Mouse (Mus musculus): ENCODE measurements around the gene Selenoo.

The Selenoo gene

DNA sequence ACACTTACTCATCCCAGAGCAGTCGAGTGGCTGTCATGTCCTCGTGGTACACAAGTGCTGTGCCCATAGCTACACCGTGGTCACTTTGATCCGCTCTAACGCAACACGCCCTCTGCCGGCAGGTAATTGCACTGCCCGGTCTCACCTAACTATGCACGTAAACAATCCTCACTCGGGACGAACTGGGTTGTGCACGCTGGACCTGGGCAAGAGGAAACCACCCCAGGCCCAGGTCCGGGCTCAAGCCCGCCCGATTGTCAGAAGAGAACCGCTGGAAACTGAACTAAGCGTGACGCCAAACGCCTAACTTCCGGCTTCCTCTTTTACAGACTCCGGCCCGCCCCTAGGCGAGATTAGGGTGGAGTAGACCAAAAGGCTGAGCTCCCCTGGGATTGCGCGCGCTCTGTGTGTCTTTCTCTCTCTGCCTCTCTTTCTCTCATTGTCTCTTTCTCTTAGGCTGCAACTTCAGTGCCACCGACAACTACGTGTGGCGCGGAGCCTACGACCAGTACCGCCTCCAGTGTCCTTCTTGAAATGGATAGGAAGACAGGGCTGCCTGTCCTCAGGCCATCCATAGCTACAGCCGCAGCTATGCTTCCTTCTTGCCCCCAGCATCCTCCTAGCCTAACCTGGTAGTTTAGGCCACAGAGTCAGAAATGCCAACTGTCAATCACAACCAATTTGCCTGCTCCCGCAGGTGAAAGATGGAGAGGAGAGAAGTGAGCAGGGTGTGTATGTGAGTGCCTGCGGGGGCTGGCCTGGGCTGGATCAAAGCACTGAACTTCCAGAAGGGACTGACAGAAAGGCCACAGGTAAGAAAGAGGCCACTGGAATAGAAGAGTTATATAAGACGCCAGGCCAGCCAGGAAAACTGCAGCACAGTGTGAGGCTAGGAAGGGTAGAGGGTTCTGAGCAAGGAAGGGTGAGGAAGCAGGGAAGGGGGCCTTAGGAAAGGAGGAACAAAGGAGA is 39.8 kb downstream of the Selenoo start, which contains the start of gene Hdac10:
Gene Hdac10, minus strand, starts transcription at position 319 of the 969 bp plus-strand sequence.
- peak; percentile 83 to 89 for DNase-seq

DNA sequence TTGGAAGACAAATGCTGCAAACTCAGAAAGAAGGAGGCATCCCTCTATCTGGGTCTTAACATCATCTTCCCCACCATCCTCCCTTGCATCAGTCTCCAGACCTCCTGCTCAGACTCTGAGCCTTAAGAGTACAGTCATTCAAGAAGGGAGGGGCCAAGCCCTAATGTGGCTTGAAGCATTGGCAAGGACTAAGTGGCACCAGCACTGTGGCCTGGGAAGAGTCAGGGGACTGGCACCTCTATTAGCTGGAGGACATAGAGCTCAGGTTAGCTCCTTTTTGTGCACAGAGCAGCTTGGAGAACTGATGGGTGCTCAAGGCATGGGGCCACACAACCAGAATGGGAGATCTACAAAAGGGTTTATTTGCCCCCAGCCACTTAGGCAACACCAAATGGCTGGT is 41.4 kb downstream of the Selenoo start:
- no peak for DNase-seq

DNA sequence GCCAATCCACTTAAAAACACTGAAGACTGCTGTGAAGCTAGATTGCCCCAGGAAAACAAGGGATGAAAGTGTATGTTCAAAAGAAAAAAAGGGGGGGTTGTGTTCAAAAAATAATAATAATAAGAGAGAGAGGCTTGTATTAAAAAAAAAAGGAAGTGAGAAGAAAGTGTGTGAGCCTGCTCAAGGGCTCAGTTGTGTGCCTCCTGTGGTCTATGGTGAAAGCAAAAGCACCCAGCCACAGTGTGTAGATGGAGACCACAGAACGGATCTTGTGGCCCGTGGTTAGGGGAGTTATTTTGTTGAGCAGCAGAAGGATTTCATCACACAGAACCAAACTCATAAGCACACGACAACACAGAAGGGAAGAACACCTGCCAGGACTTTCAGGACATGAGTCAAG is 42.4 kb downstream of the Selenoo start:
- no peak for DNase-seq

DNA sequence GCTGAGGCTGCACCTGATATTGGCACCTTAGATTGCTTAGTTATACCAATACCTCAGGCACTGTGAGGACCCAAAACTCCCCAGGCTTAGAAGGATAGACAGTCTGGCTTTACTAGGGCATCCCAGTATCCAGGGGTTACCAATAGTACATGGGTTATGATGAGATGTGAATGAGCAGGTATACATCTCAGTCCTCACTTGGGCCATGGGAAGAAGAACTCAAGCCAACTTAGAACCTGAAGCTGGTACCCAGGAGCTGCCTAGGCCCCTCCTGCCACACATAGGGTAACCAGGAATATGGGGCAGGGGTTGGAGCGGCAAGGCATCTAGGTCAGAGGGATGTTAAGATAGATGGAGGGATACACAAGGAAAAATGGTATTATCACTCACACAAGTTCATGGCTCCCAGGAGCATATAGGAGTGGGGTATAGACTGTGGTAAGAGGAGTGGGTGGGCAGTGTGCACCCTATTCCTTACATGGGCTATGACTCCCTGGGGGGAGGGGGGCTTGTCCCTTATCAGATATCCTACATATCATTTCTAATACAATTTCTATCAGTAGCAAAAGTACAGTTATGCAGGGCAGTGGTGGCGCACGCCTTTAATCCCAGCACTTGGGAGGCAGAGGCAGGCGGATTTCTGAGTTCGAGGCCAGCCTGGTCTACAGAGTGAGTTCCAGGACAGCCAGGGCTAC is 47.7 kb downstream of the Selenoo start:
- no peak for DNase-seq

DNA sequence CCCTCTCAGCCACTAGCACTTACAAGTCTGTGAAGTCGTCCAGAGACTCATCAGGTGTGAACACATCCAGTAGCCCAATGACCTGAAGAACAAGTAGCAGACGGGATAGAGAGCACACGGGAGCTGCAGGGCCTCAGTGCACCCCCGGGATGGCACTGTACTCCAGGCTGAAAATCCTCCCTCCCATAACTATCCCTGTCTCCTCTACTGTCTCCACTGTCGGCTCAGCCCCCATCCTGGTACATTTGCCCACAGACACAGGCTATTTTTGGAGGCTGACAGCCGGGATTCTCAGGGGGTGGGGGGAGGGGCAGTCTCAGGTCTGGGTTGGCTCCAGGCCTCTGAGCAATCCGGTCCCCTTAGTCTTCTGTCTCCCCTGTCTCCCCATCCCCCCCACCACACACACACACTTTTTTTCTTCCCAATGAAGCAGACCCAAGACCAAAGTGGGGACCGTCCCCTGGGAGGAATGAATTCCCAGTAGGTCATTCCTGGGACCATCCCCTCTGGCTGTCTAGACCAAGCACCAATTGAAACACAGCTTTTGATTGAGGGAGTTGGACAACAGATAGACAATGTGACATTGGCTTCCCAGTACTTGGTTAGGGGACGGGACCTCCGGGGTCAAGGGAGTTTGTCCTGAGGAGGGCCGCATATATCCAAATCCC is 48.6 kb downstream of the Selenoo start:
- DNase-seq: no peak

DNA sequence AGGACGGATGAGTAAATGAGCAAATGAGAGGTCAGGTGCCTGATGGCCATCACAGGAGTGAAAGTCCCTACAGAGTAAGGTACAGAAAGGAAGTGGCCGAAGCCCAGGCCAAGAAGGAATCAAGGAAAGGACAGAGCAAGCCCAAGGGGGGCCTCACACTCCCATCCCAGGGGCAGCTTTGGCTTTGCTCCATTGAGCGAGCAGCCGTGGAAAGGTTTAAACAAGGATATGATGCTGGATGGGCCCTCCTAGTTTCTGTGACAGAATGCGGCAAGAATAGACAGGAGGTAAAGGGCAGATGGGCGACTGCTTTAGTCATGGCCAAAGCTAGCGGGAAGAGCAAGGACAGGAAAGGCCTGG is 49.1 kb downstream of the Selenoo start:
- DNase-seq: no peak

DNA sequence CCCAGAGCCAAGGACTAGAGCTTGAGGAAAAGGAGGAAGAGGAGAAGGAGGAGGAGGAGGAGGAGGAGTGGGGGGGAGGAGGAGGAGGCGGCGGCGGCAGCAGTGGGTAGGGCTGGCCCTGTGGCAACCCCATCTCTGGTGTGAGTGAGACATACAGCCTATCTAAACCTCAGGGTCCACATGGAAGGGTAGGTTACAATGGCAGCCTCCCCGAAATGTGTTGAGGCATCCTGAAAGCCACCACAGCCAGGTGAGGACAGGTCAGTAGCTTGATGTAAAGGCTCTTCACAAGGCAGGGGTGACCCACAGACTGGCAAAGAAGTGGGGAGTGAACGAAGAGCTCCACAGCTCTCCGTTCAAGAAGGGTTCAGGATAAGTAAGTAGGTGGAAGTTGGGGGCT is 49.6 kb downstream of the Selenoo start:
- no peak for DNase-seq

DNA sequence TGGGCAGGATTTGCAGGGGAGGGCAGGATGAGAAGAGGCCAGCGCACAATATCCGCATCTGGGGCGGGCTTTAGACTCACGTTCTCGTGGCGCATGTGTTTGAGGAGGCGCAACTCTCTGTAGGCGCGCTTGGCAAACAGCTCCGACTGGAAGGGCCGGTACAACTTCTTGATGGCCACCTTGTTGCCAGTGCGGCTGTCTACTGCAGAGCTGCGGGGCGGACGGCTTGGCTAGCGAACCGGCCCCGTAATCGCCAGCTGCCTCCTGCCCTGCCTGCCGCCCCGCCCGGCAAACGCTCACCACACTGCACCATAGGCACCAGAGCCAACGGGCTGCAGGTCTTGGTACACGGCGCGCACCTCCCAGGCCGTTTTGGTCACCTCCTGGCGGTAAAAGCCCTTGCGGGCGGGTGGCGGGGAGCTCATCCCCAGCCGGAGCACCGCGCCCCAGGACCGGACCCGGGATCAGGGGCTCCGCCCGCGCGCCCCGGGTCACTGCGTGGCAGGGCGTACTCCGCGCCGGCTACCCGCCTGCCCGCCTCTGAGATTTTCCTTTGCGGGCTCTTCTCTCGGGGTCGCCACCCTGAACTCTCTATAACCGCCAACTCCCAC is 51.3 kb downstream of the Selenoo start:
- DNase-seq: peak in 1 of 2 experiments; percentile 45

DNA sequence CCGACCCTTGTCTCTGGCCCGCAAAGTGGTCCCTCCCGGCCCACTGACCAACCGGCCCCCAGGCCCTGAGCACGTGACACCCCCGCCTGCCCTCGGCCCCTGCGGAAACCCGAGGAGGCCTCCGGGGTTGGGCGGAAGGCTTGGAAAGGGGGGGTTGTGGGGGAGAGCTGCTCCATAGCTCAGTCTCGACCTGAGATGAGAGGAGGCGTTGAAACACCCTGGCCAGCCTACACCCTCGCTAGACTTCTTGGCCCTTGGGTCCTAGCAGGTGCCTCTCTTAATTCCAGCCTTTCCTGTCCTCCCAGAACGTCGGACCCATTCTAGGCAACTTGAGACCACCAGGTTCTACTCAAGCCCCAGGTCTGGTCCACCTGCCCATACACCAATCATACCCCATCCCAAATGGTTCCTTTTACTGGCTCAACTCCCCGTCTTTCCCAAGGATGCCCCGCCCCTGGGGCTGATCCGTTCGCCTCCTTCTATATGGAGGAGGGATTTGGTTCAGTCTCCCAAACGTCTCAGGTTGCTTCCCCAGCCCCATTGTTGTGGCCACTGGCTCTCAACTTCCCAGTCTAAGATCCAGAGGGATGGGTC is 51.9 kb downstream of the Selenoo start, which contains the start of gene Mapk12:
Gene Mapk12, minus strand, starts transcription at position 45 of the 594 bp plus-strand sequence.
- DNase-seq: peak in 1 of 2 experiments; percentile 50

DNA sequence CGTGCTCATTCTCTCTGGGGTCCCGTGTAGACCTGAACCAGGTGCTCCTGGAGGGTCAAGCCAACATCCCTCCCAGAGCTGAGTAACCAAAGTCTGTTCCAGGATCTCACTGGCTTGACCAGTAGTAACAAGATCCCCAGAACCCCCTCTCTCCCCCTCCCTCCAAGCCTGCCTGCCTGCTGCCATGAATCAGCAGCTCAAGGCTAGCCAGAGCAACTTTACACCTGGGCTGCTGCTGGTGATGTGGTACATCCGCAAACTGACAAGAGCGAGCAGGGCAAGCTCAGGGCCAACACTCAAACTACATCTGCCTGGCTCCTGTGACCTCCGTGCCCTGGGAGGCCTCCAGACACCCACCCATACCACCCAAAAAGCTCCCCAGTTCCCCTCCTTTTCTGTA is 52.6 kb downstream of the Selenoo start:
- no peak for DNase-seq

DNA sequence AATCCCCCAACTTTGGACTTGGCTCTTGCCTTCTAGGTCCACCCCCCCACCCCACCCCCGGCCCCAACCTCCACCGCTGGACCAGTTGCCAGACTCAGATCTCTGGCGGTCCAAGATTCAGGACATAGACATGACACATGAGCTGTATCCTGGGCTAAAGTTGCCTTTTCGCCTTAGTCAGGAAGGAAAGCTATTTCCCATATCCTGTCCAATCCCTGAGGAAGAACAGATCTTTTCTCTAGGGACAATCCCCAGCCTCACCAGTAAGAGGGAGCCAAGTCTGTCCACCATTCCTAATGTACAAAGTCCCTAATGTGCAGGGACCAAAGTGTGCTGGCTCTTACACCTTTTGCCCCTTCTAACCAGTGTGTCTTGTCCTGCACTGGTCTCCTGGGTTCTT is 53.0 kb downstream of the Selenoo start:
- DNase-seq: no peak

DNA sequence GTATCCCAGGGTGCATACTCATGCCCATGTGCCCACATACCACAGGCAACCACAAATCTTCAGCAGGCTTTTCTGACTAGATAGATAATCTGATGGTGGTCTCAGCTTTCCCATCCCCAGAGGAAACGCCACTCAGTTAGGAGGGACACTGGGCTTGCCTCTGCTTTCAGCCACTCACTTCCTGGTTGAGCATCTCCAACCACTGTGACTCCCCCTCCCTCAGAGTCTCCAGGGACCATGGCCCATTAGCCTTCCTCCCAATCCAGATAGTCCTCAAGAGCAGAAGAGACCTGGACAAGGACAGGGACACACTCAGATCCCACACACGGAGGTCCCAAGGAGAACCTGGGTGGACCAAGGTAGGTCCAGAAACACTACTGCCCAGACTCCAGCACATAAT is 54.2 kb downstream of the Selenoo start:
- DNase-seq: no peak

DNA sequence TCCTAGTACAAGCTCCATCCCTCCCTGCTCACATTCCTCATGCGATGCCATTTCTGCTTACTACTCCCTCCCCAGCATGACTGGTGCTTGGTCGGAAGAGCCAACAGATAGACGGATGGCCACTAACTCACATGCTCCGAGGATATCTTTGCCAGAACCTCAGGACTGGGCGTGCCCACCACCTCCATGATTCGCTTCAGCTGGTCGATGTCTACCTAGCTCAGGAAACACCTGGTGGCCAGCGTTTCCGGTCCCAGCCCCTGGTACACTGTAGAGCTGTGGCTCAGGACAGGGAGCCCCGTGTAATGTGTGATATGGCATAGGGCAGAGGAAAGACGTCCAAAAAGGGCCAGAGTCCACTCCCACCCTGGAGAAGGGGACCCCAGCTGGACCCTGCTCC is 56.1 kb downstream of the Selenoo start:
- DNase-seq: no peak

DNA sequence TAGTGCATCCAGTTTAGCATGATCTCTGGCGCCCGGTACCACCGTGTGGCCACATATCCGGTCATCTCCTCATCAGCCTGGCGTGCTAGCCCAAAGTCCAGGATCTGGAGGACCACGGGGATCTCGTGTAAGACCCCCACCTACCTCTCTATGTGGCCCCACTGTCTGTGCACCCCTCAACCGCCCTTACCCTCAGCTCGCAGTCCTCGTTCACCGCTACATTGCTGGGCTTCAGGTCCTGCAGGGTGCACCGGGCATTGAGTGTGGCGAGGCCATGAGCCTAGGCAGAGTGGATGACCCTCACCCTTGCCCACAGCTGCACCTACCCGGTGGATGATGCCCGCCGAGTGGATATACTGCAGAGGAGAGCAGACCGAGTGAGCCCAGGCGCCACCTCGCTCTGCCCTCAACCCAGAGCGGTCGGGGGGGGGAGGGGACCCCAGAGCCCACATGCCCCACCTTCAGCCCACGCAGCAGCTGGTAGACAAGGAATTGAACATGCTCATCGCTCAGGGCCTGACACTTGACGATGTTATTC is 57.0 kb downstream of the Selenoo start:
- DNase-seq: no peak

DNA sequence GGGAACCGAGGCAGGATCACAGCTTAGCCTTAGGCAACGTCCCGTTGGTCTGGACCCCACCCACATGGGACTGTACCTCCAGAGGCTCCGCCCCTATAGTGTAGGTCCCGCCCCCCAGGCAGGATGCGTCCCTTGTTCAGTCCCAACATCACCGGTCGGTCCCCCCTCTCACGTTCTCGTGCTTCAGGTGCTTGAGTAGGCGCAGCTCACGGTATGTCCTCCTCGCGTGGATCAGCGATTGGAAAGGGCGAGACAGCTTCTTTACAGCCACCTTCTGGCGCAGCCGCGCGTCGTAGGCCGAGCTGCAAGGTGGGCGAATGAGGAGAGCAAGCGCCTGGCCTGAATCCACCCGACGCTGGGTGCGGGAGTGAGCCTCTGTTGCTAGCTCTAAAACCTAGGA is 57.7 kb downstream of the Selenoo start:
- DNase-seq: peak in 1 of 2 experiments; percentile 56

DNA sequence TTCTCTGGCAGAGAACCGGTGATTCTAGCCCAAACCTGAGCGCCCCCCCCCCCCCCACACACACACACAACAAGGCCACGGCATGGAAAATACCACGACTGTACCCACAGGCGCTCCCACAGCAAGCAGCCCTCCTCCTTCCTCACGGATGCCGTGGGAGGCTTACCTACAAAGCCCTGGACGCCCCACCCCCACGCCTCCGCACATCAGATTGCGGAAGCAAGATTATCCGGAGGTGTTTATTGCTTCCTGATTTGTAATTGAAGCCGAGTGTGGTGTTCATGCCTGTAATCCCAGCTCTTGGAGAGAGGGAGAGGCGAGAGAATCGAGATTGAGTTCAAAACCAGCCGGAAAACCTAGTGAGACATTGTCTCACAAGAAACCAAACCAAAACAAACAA is 58.1 kb downstream of the Selenoo start:
- peak in 1 of 2 experiments; percentile 40 for DNase-seq

DNA sequence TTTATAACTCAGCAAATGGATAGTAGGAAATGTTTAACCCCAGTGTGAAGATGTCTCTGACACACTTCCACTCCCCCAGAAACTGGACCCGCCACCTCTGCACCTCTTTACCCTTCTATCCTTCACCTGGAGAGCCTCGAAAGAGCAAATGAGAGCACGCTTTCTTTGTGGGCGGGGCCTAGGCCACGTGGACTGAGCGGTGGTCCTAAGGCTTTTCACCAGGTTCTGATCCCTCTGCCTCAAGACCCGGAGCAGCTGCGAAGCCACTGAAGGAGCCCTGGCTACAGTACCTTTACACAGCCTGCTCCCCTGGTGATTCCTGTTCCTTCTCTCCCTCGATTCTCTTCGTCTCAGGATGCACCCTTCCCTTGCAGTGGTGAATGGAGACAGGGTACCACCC is 58.6 kb downstream of the Selenoo start:
- DNase-seq: no peak

DNA sequence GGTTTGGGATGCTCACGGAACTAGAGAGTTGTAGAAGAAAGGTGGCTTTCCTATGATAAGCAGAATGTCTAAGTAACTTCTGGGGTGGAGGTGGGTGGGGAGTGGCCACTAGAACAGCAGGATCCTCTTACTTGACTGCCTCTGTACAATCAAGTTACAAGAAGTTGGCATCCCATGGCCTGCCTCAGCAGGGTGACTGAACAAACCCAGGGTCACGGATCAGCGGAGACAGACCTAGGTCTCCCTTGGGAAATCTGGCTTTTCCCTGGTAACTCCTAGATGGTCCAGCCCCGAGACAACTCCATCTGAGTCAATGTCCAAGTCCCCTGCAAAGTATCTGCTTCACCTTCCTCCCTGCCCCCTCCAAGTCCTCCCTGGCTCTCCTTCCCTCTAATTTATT is 59.0 kb downstream of the Selenoo start:
- peak in 1 of 2 experiments; percentile 41 for DNase-seq

DNA sequence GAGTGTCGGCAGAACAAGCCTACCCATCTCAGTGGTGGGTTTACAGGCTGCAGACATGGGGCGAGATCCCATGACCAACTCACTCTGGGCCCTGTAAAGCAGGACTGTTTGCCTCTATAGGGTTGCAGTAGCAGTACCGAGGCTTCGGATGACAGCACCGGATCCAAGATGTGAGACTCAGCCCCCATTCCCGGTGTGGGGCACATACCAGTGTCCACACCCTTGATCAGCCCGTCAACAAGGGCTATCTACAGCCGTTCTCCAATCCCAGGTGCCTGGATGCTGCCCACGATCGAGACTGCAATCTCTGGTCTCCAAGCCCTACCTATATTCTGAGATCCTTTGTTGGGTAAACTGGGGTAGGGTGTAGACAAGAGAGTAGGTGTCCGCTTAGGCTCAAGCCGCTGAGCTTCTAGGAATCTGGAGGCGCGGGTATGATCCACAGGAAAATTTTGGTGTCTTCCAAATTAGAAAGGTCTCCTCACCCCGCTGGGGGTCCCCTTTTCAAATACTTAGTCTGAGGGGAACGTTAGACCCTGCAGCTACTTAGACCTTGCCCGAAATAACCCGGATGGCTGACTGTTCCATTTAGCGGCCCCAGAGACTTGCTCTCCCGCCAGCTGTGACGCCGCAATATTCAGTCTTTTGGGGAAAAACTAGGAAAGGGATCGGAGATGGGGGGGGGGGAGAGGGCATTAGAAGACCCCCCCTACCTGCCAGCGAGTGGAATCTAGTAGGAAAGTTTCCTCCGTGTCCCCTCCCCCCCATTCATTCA is 59.8 kb downstream of the Selenoo start:
- DNase-seq: no peak

DNA sequence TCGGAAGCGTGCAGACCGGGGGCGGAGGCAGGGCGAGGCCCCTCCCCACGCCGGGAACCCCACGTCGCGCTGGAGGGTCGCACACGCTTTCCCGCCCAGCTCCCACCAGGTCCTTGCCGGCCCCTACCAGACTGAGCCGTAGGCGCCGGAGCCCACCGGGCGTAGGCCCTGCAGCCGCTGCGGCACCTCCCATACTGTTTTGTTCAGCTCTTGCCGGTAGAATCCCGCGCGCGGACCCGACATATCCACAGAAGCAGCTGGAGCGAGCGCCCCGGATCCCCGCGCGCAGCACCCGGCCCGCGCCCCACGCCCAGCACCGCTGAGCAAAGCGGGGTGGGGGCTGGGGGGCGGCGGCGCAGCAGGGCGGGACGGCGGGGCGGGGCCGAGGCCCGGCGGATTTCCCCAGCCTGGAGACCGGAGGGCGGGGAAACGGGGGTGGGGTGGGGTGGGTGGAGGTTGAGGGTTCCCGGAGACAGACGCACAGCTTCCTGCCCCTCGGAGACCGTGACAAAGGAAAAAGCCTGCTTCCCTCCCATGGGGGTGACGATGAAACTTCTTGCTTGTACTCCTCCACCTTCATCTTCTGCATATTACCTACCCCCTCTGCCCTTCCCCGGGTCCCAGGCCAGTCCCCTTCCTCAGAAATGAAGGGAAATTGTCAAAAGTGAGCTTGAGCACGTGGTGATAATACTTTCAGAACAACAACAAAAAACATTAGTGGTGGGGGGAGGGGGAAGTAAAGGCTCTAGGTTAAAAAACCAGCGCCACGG is 60.6 kb downstream of the Selenoo start, which contains the start of gene Mapk11:
Gene Mapk11, minus strand, starts transcription at position 358 of the 770 bp plus-strand sequence.
- DNase-seq: peak; percentile 29 to 45
